Mouse (Mus musculus) heart, postnatal 0 days (tissue): ENCODE results near the gene Snx18. TPM values are rescaled to one million over a fixed set of nuclear protein-coding genes. Genes with fewer than 3 reads are reported as not detected.

ENCODE experiments used
- ATAC-seq: fragments of 200-750 bp; cut with Nextera tagmentation; 2 replicates; pipeline ENCODE4 v1.8.0; 2017; ENCODE audit warnings: low read depth, moderate number of reproducible peaks, moderate library complexity; ENCODE audit not compliant: insufficient read depth
- DNase-seq: peaks from one replicate; pipeline ENCODE4 v3.0.0-alpha.2; 2016; ENCODE audit warnings: low spot score
- H3K27ac ChIP-seq: fragments of 300-500 bp; sonication (generic); 2 replicates; pipeline ENCODE4 v1.5.1; 2014; ENCODE audit warnings: low read depth, mild to moderate bottlenecking
- H3K27me3 ChIP-seq: fragments of 300-500 bp; sonication (generic); 2 replicates; pipeline ENCODE4 v1.6.1; 2014; ENCODE audit warnings: low read length, mixed read lengths; ENCODE audit not compliant: control insufficient read depth, insufficient read depth
- H3K36me3 ChIP-seq: fragments of 300-500 bp; sonication (generic); replicated peaks from 2 replicates; pipeline ENCODE4 v1.6.1; 2014; ENCODE audit warnings: low read length, mixed read lengths; ENCODE audit not compliant: control insufficient read depth, insufficient read depth
- H3K4me1 ChIP-seq: fragments of 300-500 bp; sonication (generic); 2 replicates; pipeline ENCODE4 v1.6.1; 2014; ENCODE audit warnings: antibody characterized with exemption; ENCODE audit not compliant: control insufficient read depth, insufficient read depth
- H3K4me2 ChIP-seq: fragments of 300-500 bp; sonication (generic); 2 replicates; pipeline ENCODE4 v1.6.1; 2014; ENCODE audit warnings: low read depth, mild to moderate bottlenecking, low read length, moderate library complexity
- H3K4me3 ChIP-seq: fragments of 300-500 bp; sonication (generic); 2 replicates; pipeline ENCODE4 v1.5.1; 2014; ENCODE audit warnings: low read depth, low read length
- H3K9ac ChIP-seq: fragments of 300-500 bp; sonication (generic); replicated peaks from 2 replicates; pipeline ENCODE4 v1.6.1; 2014; ENCODE audit warnings: low read depth, low read length, mixed read lengths
- H3K9me3 ChIP-seq: fragments of 300-500 bp; sonication (generic); replicated peaks from 2 replicates; pipeline ENCODE4 v1.6.1; 2016; ENCODE audit warnings: low read length; ENCODE audit not compliant: control insufficient read depth
- CTCF ChIP-seq: IDR thresholded peaks from 2 replicates; pipeline ENCODE4 v1.5.1; 2016; ENCODE audit warnings: antibody characterized with exemption, control low read depth, low read depth
- EP300 ChIP-seq: IDR thresholded peaks from 2 replicates; pipeline ENCODE4 v1.6.1; 2016; ENCODE audit warnings: antibody characterized with exemption, low read depth
- WGBS: fragments of 180-500 bp; shearing (Covaris S2); extraction: QIAGEN DNeasy Blood & Tissue Kit; methylation state at CpG from one replicate; pipeline ENCODE4 v1.1.7; 2014; 5-methylcytosine and 5-hydroxymethylcytosine counted together
- polyA plus RNA-seq: library from polyadenylated mRNA; unstranded; fragments of >200 nt; fragmentation: Nextera tagmentation; extraction: Ambion mirVana; gene quantifications from 2 replicates; pipeline ENCODE4 v1.2.1, GENCODE M21; 2015
- total RNA-seq: library from RNA; depleted of rRNA; stranded (reverse); fragments of >200 nt; gene quantifications from 2 replicates; pipeline ENCODE4 v1.2.3, GENCODE M21; 2014; ENCODE audit warnings: low replicate concordance

Gene Snx18
- total and polyA plus RNA-seq, 2 experiments from 2014 or later, result 9.8 to 32.4 TPM

DNA sequence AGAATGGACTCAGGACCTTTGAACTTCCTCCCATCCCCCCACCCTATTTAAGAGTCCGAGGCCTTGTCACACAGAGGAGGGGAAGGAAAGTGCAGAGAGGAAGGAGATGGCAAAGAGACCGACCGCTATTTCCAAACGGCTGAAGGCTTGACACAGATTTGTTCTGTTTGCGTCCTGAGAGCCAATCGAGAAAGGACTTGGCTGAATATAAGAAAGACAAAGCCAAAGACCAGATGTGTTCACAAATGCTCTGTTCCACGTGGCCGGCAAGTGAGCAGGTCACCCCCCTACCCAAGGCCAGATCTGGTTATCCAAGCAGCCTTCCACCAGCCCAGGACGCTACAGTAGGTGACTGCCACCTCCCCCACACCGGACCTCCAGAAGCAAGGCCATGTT is 2.8 kb downstream of the Snx18 start:
- Histone ChIP-seq H3K9me3 (no peaks in the 10 kb centered on the region), H3K36me3 (no peaks in the 10 kb centered on the region), H3K27ac (peak overlapping the region; percentile 73), H3K4me3 (peak overlapping the region; percentile 77), H3K27me3 (no peaks in the 10 kb centered on the region), H3K4me1 (peaks cover 50% of the 10 kb centered on the region), H3K4me2 (peak overlapping the region; percentile 77), H3K9ac (peak overlapping the region; percentile 78)
- 0% methylated on average over 10 of the region's 10 CpGs for WGBS
- DNase-seq (peak; percentile 53), ATAC-seq (no peak)
- TF ChIP-seq CTCF (no peak), EP300 (no peak)

DNA sequence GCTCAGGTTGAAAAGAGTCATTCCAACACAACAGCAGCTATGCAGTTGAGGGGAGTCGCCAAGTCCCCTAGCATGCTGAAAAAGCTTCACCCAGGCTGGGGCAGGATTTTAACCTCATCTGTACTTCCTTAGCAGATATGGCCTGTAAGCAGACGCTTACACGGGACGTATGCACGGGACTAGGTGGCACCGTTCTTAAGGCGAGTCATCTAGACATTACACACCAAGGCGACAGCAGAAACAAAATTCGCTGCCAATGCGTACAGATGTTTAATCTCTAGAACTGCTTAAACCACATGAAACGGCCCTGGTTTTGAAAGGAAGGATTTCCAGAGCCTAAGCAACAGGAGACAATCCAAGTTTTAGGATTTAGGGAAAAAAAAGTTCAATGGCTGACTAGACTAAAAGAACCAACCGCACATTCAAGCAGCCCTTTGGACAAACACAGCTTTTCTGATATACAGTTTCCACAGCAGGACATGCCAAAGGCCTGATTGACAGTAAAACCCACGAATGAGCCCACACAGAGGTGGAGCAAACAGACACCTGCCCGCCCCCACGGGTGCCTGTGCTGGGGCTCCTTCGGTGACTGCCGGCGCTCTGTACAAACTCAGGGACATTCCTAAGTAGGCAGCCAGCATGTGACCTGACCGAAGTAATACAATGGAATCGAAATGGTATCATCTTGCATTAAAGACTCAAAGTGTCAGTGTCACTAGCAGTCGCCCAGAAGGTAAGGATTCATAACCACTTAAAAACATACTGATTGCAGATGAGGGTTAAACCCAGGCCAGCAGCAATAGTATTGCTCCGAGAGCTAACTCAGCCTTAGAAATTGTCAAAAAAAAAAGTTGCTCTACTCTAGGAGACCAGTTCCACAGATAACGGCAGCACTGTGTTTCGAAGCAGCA is 3.5 kb downstream of the Snx18 start:
- no peaks in the 10 kb centered on the region for H3K27me3 ChIP-seq
- H3K4me3 ChIP-seq, result peak overlapping the region; percentile 77
- DNase-seq, result peak; percentile 86
- peak overlapping the region; percentile 78 for H3K9ac ChIP-seq
- peaks cover 56% of the 10 kb centered on the region for H3K4me1 ChIP-seq
- 4% methylated on average over 24 of the region's 24 CpGs for WGBS
- H3K9me3 ChIP-seq, result no peaks in the 10 kb centered on the region
- H3K36me3 ChIP-seq, result no peaks in the 10 kb centered on the region
- peak overlapping the region; percentile 73 for H3K27ac ChIP-seq
- ATAC-seq, result peak; percentile 72
- no peak for TF ChIP-seq CTCF
- TF ChIP-seq EP300, result no peak
- peak overlapping the region; percentile 77 for H3K4me2 ChIP-seq

DNA sequence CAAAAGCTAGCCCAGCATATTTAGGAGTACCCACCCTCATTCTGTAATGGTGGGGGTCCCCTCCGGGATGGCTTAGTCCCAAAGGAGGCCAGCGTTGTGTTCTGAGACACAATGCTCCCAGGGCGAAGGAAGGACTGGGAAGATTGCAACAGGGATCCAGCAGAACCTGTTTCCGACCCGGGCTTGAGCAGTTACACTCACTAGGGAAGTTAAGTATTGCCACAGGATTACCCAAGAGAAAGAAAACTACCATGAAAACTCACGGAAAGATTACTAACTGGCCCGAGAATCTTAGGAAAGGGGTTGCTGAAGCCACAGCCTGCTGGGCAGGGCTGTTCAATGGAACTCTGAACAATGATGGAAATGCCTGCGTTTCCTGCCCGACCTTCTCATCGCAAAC is 4.5 kb downstream of the Snx18 start:
- peak overlapping the region; percentile 22 for H3K9ac ChIP-seq
- WGBS, result 42% methylated on average over 10 of the region's 10 CpGs
- H3K27ac ChIP-seq, result peak overlapping the region; percentile 22; the same call in 1 of the 2 replicates
- no peaks in the 10 kb centered on the region for H3K9me3 ChIP-seq
- peak overlapping the region; percentile 77 for H3K4me2 ChIP-seq
- no peak for ATAC-seq
- no peak for DNase-seq
- H3K4me3 ChIP-seq, result peak overlapping the region; percentile 77
- no peaks in the 10 kb centered on the region for H3K27me3 ChIP-seq
- no peaks in the 10 kb centered on the region for H3K36me3 ChIP-seq
- peaks cover 56% of the 10 kb centered on the region for H3K4me1 ChIP-seq
- no peak for TF ChIP-seq EP300
- no peak for TF ChIP-seq CTCF

DNA sequence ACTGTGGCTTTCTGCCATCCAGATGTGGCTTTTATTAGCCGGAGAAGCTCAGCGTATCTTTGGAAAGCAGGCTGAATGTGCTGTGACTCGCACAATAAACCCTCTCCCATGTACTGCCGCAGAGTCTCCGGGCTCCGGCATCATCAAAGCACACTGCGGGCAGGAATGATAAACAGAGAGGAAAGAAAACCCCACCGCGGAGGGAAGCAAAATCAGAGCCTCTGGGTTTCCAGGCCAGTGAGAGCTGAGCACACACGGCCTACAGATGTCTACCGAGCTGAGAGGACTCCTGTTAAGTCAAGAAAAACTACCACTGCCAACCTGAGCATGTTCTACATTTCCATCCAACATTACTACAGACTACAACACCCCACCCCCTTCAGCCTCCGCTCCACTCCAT is 5.0 kb downstream of the Snx18 start:
- peak overlapping the region; percentile 43; the same call in 1 of the 2 replicates for H3K9ac ChIP-seq
- no peaks in the 10 kb centered on the region for H3K36me3 ChIP-seq
- H3K9me3 ChIP-seq, result no peaks in the 10 kb centered on the region
- H3K4me2 ChIP-seq, result peak overlapping the region; percentile 77
- peaks cover 56% of the 10 kb centered on the region for H3K4me1 ChIP-seq
- WGBS, result 20% methylated on average over 12 of the region's 12 CpGs
- peak overlapping the region; percentile 81 for H3K27ac ChIP-seq
- no peaks in the 10 kb centered on the region for H3K27me3 ChIP-seq
- no peak for TF ChIP-seq EP300
- TF ChIP-seq CTCF, result no peak
- ATAC-seq (no peak), DNase-seq (no peak)
- peak overlapping the region; percentile 77 for H3K4me3 ChIP-seq

- H3K4me3 ChIP-seq, result peak overlapping the region; percentile 77
- 0 out of 2 replicates have a peak, but pooled peaks have one; percentile 19 for TF ChIP-seq EP300
- TF ChIP-seq CTCF, result no peak
- DNase-seq (peak; percentile 63), ATAC-seq (peak; percentile 72)
- WGBS, result 35% methylated on average over 24 of the region's 24 CpGs
- H3K9me3 ChIP-seq, result no peaks in the 10 kb centered on the region
- H3K9ac ChIP-seq, result peak overlapping the region; percentile 43
- H3K4me1 ChIP-seq, result peaks cover 61% of the 10 kb centered on the region
- no peaks in the 10 kb centered on the region for H3K27me3 ChIP-seq
- peak overlapping the region; percentile 81 for H3K27ac ChIP-seq
- H3K4me2 ChIP-seq, result peak overlapping the region; percentile 77
- H3K36me3 ChIP-seq, result no peaks in the 10 kb centered on the region
Measured at GRCm38 (mm10) chr13:113612141-113612950, 6.0 kb downstream of the Snx18 start.
